Mouse (Mus musculus): ENCODE measurements at regions not wholly inside any gene's neighbourhood (a gene's known extent, or its start where the extent isn't known, plus 50 kb on each side); places are given as distances from the start of the nearest gene placed in this dataset.

GRCm38 (mm10) chr5:39935564-39935963 lies 180.3 kb upstream of the Hs3st1 start:
- Histone ChIP-seq H3K4me3 (ENCODE audit: low read depth, low read length) (no peak overlapping the region), H3K36me3 (replicated peaks; ENCODE audit: insufficient read depth, low read length) (no peaks in the 10 kb centered on the region), H3K9me3 (ENCODE audit: low read length) (no peaks in the 10 kb centered on the region), H3K9ac (replicated peaks) (no peak overlapping the region), H3K27me3 (ENCODE audit: insufficient read depth, low read length) (no peaks in the 10 kb centered on the region), H3K4me2 (ENCODE audit: low read depth, low read length) (no peak overlapping the region), H3K27ac (ENCODE audit: low read depth) (no peak overlapping the region), H3K4me1 (ENCODE audit: insufficient read depth) (no peaks in the 10 kb centered on the region)
- 76% methylated on average over 2 of the region's 2 CpGs for WGBS (ENCODE audit: insufficient replicate concordance)
- no peak for TF ChIP-seq CTCF (IDR thresholded peaks at IDR 0.05; ENCODE audit: low read depth)
- DNase-seq (no peak), ATAC-seq (no peak)

- ATAC-seq = no peak
- 77% methylated on average over 2 of the region's 2 CpGs for WGBS (ENCODE audit: insufficient replicate concordance)
These were observed 176.6 kb upstream of the Hs3st1 start for GRCm38 (mm10) chr5:39931890-39932289.

GRCm38 (mm10) chr5:39909369-39909768 lies 154.1 kb upstream of the Hs3st1 start:
- H3K36me3 ChIP-seq (replicated peaks; ENCODE audit: insufficient read depth, low read length) = no peaks in the 10 kb centered on the region
- ATAC-seq = no peak
- no peaks in the 10 kb centered on the region for H3K4me1 ChIP-seq (ENCODE audit: insufficient read depth)
- no peak overlapping the region for H3K27ac ChIP-seq (ENCODE audit: low read depth)
- 59% methylated on average over 1 of the region's 1 CpGs for WGBS (ENCODE audit: insufficient replicate concordance)
- no peak for DNase-seq
- H3K9ac ChIP-seq (replicated peaks) = no peak overlapping the region
- no peaks in the 10 kb centered on the region for H3K9me3 ChIP-seq (ENCODE audit: low read length)
- no peak overlapping the region for H3K4me2 ChIP-seq (ENCODE audit: low read depth, low read length)
- no peak overlapping the region for H3K4me3 ChIP-seq (ENCODE audit: low read depth, low read length)
- no peak for TF ChIP-seq CTCF (IDR thresholded peaks at IDR 0.05; ENCODE audit: low read depth)
- no peak for TF ChIP-seq EP300 (IDR thresholded peaks at IDR 0.05; ENCODE audit: low read depth)
- H3K27me3 ChIP-seq (ENCODE audit: insufficient read depth, low read length) = no peaks in the 10 kb centered on the region

More at GRCm38 (mm10) chr5:39931890-39932289, 176.6 kb upstream of the Hs3st1 start:
- Histone ChIP-seq H3K4me1 (ENCODE audit: insufficient read depth) (no peaks in the 10 kb centered on the region), H3K36me3 (replicated peaks; ENCODE audit: insufficient read depth, low read length) (no peaks in the 10 kb centered on the region), H3K4me2 (ENCODE audit: low read depth, low read length) (no peak overlapping the region), H3K4me3 (ENCODE audit: low read depth, low read length) (no peak overlapping the region), H3K27me3 (ENCODE audit: insufficient read depth, low read length) (no peaks in the 10 kb centered on the region), H3K9me3 (ENCODE audit: low read length) (no peaks in the 10 kb centered on the region), H3K27ac (ENCODE audit: low read depth) (no peak overlapping the region), H3K9ac (replicated peaks) (no peak overlapping the region)
- TF ChIP-seq CTCF (IDR thresholded peaks at IDR 0.05; ENCODE audit: low read depth) (no peak), EP300 (IDR thresholded peaks at IDR 0.05; ENCODE audit: low read depth) (no peak)
- no peak for DNase-seq

- TF ChIP-seq CTCF (IDR thresholded peaks at IDR 0.05; ENCODE audit: low read depth) (no peak), EP300 (IDR thresholded peaks at IDR 0.05; ENCODE audit: low read depth) (no peak)
- DNase-seq (no peak), ATAC-seq (no peak)
- Histone ChIP-seq H3K27ac (ENCODE audit: low read depth) (no peak overlapping the region), H3K36me3 (replicated peaks; ENCODE audit: insufficient read depth, low read length) (no peaks in the 10 kb centered on the region), H3K27me3 (ENCODE audit: insufficient read depth, low read length) (no peaks in the 10 kb centered on the region), H3K4me3 (ENCODE audit: low read depth, low read length) (no peak overlapping the region), H3K4me2 (ENCODE audit: low read depth, low read length) (no peak overlapping the region), H3K9ac (replicated peaks) (no peak overlapping the region), H3K4me1 (ENCODE audit: insufficient read depth) (no peaks in the 10 kb centered on the region), H3K9me3 (ENCODE audit: low read length) (no peaks in the 10 kb centered on the region)
- WGBS (ENCODE audit: insufficient replicate concordance) = 79% methylated on average over 2 of the region's 2 CpGs
These were observed 116.4 kb upstream of the Hs3st1 start for GRCm38 (mm10) chr5:39871723-39872085.

- Histone ChIP-seq H3K36me3 (replicated peaks; ENCODE audit: insufficient read depth, low read length) (no peaks in the 10 kb centered on the region), H3K27me3 (ENCODE audit: insufficient read depth, low read length) (no peaks in the 10 kb centered on the region), H3K9me3 (ENCODE audit: low read length) (no peaks in the 10 kb centered on the region), H3K27ac (ENCODE audit: low read depth) (no peak overlapping the region), H3K4me3 (ENCODE audit: low read depth, low read length) (no peak overlapping the region), H3K4me1 (ENCODE audit: insufficient read depth) (no peaks in the 10 kb centered on the region), H3K9ac (replicated peaks) (no peak overlapping the region), H3K4me2 (ENCODE audit: low read depth, low read length) (no peak overlapping the region)
- 73% methylated on average over 10 of the region's 10 CpGs for WGBS (ENCODE audit: insufficient replicate concordance)
- DNase-seq (no peak), ATAC-seq (no peak)
- TF ChIP-seq CTCF (IDR thresholded peaks at IDR 0.05; ENCODE audit: low read depth) = no peak
- no peak for TF ChIP-seq EP300 (IDR thresholded peaks at IDR 0.05; ENCODE audit: low read depth)
These were observed 115.8 kb upstream of the Hs3st1 start for GRCm38 (mm10) chr5:39870835-39871722.

- no peaks in the 10 kb centered on the region for H3K4me1 ChIP-seq (ENCODE audit: insufficient read depth)
- no peak overlapping the region for H3K4me2 ChIP-seq (ENCODE audit: low read depth, low read length)
- TF ChIP-seq CTCF (IDR thresholded peaks at IDR 0.05; ENCODE audit: low read depth) (no peak), EP300 (IDR thresholded peaks at IDR 0.05; ENCODE audit: low read depth) (no peak)
- H3K36me3 ChIP-seq (replicated peaks; ENCODE audit: insufficient read depth, low read length) = no peaks in the 10 kb centered on the region
- no peaks in the 10 kb centered on the region for H3K27me3 ChIP-seq (ENCODE audit: insufficient read depth, low read length)
- no peak for DNase-seq
- H3K9ac ChIP-seq (replicated peaks) = no peak overlapping the region
- ATAC-seq = no peak
- no peak overlapping the region for H3K27ac ChIP-seq (ENCODE audit: low read depth)
- no peak overlapping the region for H3K4me3 ChIP-seq (ENCODE audit: low read depth, low read length)
- WGBS (ENCODE audit: insufficient replicate concordance) = 70% methylated on average over 2 of the region's 2 CpGs
- no peaks in the 10 kb centered on the region for H3K9me3 ChIP-seq (ENCODE audit: low read length)
These were observed 101.9 kb upstream of the Hs3st1 start for GRCm38 (mm10) chr5:39857192-39857591.

All from liver, postnatal 0 days (tissue).